Mouse (Mus musculus): ENCODE results near the gene Tcp1. TPM values are rescaled to one million over a fixed set of nuclear protein-coding genes. Genes with fewer than 3 reads are reported as not detected.
"Not testable (repeated sequence)": the region's sequence is repeated elsewhere in the genome, so short reads cannot be mapped to it uniquely, and the experiment has no call there.

The Tcp1 gene
- polyA plus RNA-seq, 1 experiment from 2014 or later: 679 TPM

DNA sequence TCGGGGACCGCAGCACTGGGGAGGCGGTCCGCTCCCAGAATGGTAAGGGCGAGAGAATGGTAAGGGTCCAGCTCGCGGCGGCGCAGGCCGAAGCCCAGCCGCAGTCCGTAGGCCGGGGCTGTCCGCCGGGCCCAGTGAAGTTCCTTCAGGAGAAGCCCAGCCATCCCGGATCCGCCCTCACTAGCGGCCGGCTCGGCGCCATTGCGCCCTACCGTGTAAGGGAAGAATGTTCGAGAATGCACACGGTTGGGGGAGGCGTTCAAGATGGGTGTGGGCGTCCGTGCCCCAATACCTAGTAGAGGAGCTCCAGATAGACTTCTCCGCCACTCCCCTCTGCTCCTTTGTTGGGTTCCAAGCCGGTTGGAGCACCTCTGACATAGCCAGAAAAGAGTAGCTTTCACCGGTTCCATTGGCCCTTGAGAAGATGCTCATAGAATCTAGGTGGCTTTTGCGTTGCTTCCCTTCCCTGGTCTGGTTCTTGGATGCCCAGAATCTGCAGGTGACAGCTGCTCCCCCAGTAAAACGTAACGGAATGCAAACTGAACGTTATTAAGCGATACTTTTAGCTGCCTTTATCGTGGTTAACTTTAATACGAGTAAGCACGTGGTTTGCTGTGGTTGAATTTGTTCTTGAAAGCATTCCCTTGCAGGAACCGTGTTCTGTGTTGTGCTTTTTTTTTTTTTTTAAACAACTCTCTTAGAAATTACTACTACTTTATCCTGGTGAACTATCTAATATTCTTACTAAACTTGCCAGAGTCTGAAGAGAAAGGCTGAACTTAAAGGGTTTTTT, 1.3 kb downstream of the Tcp1 start:
- ATAC-seq (replicated peaks; ENCODE audit: insufficient number of reproducible peaks, low FRiP score, low TSS enrichment, low read depth) (peak; percentile 57), DNase-seq (ENCODE audit: low spot score) (peak; percentile 40)
- H3K9me3 ChIP-seq (replicated peaks; ENCODE audit: control insufficient read depth, low read length): no peaks in the 10 kb centered on the region
- peak overlapping the region; percentile 95 for H3K9ac ChIP-seq (replicated peaks; ENCODE audit: low read length)
- peak overlapping the region; percentile 47 for H3K4me2 ChIP-seq (ENCODE audit: low read depth, low read length)
- peaks cover 10% of the 10 kb centered on the region for H3K36me3 ChIP-seq (replicated peaks; ENCODE audit: control insufficient read depth, insufficient read depth, low read depth, low read length)
- no peaks in the 10 kb centered on the region for H3K4me1 ChIP-seq (ENCODE audit: control insufficient read depth, insufficient read depth, low read length)
- no peaks in the 10 kb centered on the region for H3K27me3 ChIP-seq (ENCODE audit: control insufficient read depth, insufficient read depth, low read length)
- WGBS: under 1% methylated on average over 40 of the region's 40 CpGs
- H3K27ac ChIP-seq (replicated peaks; ENCODE audit: low read depth, low read length): peak overlapping the region; percentile 79
- peak overlapping the region; percentile 89 for H3K4me3 ChIP-seq (ENCODE audit: low read depth, low read length)

DNA sequence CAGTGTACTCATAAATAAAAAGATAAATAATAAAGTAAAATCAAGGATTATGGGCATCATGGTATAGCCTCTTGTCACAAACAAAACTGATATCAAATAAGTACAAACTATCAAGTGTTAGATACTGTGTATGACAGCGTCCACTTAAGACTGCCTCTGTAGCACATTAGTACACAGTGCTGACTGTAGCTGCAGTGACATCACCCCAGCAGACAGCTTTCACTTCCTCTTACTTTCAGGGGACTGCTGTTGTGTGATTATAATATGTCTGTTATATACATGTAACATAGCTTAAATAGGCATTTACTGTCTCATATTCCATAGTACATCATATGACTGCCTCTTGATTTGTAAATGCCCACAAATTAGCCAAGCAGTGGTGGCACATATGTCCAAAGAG, 5.6 kb downstream of the Tcp1 start:
- Histone ChIP-seq H3K27ac (replicated peaks; ENCODE audit: low read depth, low read length) (no peak overlapping the region), H3K4me3 (ENCODE audit: low read depth, low read length) (no peak overlapping the region), H3K27me3 (ENCODE audit: control insufficient read depth, insufficient read depth, low read length) (no peaks in the 10 kb centered on the region), H3K9ac (replicated peaks; ENCODE audit: low read length) (no peak overlapping the region), H3K4me2 (ENCODE audit: low read depth, low read length) (no peak overlapping the region), H3K4me1 (ENCODE audit: control insufficient read depth, insufficient read depth, low read length) (no peaks in the 10 kb centered on the region), H3K36me3 (replicated peaks; ENCODE audit: control insufficient read depth, insufficient read depth, low read depth, low read length) (peaks cover 19% of the 10 kb centered on the region), H3K9me3 (replicated peaks; ENCODE audit: control insufficient read depth, low read length) (no peaks in the 10 kb centered on the region)
- ATAC-seq (replicated peaks; ENCODE audit: insufficient number of reproducible peaks, low FRiP score, low TSS enrichment, low read depth) (no peak), DNase-seq (ENCODE audit: low spot score) (no peak)
- 94% methylated on average over 1 of the region's 1 CpGs for WGBS

DNA sequence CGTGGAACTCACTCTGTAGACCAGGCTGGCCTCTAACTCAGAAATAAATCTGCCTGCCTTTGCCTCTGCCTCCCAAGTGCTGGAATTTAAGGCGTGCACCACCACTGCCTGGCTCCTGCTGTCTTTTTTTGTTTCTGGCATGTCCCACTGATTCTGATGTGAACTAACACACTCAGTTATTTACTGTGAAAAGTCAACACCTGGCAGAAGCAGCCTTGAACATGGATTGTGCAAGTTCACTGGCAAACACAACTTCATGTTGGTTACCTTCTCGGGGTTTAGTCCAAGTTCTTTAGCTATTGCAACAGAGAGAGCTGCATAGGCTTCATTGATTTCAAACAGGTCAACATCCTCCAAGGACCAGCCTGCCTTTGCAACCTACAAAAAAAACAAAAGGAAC, 9.5 kb downstream of the Tcp1 start:
- no peak for ATAC-seq (replicated peaks; ENCODE audit: insufficient number of reproducible peaks, low FRiP score, low TSS enrichment, low read depth)
- Histone ChIP-seq H3K27ac (replicated peaks; ENCODE audit: low read depth, low read length) (no peak overlapping the region), H3K4me2 (ENCODE audit: low read depth, low read length) (no peak overlapping the region), H3K9ac (replicated peaks; ENCODE audit: low read length) (no peak overlapping the region), H3K36me3 (replicated peaks; ENCODE audit: control insufficient read depth, insufficient read depth, low read depth, low read length) (peaks cover 19% of the 10 kb centered on the region), H3K4me1 (ENCODE audit: control insufficient read depth, insufficient read depth, low read length) (no peaks in the 10 kb centered on the region), H3K27me3 (ENCODE audit: control insufficient read depth, insufficient read depth, low read length) (no peaks in the 10 kb centered on the region), H3K9me3 (replicated peaks; ENCODE audit: control insufficient read depth, low read length) (no peaks in the 10 kb centered on the region), H3K4me3 (ENCODE audit: low read depth, low read length) (no peak overlapping the region)
- DNase-seq (ENCODE audit: low spot score): no peak
- 91% methylated on average over 3 of the region's 3 CpGs for WGBS

DNA sequence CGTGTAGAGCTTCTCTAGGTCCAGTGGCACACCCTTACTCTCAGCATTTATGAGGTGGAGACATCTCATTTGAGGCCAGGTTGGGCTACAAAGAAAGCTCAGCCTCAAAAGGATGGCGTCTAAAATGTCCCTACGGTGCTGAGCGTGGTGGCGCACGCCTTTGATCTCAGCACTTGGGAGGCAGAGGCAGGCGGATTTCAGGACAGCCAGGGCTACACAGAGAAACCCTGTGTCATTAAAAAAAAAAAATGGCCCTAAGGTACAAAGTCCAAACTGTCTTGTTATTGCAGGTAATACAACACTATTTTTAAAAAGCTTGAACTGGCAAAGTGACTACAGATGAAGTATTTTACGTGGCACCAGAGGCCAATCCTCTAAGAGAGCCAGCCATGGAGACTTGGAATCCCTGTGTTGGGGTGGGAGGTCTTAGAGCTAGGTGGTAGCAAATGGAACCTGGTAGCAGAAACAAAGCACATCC, 10.2 kb downstream of the Tcp1 start:
- Histone ChIP-seq H3K9ac (replicated peaks; ENCODE audit: low read length) (no peak overlapping the region), H3K27ac (replicated peaks; ENCODE audit: low read depth, low read length) (no peak overlapping the region), H3K9me3 (replicated peaks; ENCODE audit: control insufficient read depth, low read length) (no peaks in the 10 kb centered on the region), H3K4me1 (ENCODE audit: control insufficient read depth, insufficient read depth, low read length) (no peaks in the 10 kb centered on the region), H3K36me3 (replicated peaks; ENCODE audit: control insufficient read depth, insufficient read depth, low read depth, low read length) (peaks cover 19% of the 10 kb centered on the region), H3K4me3 (ENCODE audit: low read depth, low read length) (no peak overlapping the region), H3K27me3 (ENCODE audit: control insufficient read depth, insufficient read depth, low read length) (no peaks in the 10 kb centered on the region), H3K4me2 (ENCODE audit: low read depth, low read length) (no peak overlapping the region)
- no peak for ATAC-seq (replicated peaks; ENCODE audit: insufficient number of reproducible peaks, low FRiP score, low TSS enrichment, low read depth)
- 89% methylated on average over 8 of the region's 8 CpGs for WGBS
- DNase-seq (ENCODE audit: low spot score): no peak

DNA sequence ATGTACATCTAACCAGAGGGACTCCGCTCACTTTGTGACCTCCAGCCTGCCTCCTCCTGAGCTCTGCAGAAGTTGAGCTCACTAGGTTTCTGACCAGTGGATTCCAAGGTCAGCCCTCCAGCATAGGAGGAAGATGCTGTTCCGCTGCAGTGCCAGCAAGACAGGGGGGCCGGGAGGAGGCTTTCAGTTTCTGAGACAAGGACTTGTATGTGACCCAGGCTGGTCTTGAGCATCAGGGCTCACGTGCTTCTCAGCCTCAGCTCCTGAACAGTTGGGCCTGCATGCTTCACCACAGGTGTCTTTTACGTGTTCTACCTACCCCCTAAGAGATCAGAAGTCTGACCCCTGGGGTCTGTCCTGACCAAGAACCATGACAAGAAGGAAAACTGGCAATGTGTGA, 16.1 kb downstream of the Tcp1 start:
- not testable (repeated sequence) for H3K9ac ChIP-seq (replicated peaks; ENCODE audit: low read length); H3K27me3 ChIP-seq (ENCODE audit: control insufficient read depth, insufficient read depth, low read length); DNase-seq (ENCODE audit: low spot score); ATAC-seq (replicated peaks; ENCODE audit: insufficient number of reproducible peaks, low FRiP score, low TSS enrichment, low read depth); H3K27ac ChIP-seq (replicated peaks; ENCODE audit: low read depth, low read length); H3K4me2 ChIP-seq (ENCODE audit: low read depth, low read length); H3K9me3 ChIP-seq (replicated peaks; ENCODE audit: control insufficient read depth, low read length); H3K4me1 ChIP-seq (ENCODE audit: control insufficient read depth, insufficient read depth, low read length); H3K4me3 ChIP-seq (ENCODE audit: low read depth, low read length); H3K36me3 ChIP-seq (replicated peaks; ENCODE audit: control insufficient read depth, insufficient read depth, low read depth, low read length)
- 89% methylated on average over 5 of the region's 5 CpGs for WGBS

DNA sequence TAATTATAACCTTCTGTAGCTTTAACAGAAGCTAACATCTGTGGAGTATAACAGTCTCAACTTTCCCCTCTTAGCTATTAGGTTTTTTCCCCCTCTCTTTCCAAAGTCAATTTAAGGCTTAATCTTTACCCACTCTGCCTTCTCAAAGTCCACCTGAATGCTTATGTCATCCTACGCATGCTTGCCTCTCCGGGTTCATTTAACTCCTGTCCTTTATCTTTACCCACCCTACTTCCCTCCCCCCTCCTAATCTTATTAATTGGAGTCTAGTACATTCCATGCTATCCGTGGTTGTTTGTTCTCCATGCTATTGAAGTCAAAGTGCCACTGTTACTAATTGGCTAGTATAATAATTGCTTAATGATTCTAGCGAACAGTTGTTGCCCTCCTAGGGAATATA, 20.2 kb downstream of the Tcp1 start:
- no peak overlapping the region for H3K4me2 ChIP-seq (ENCODE audit: low read depth, low read length)
- DNase-seq (ENCODE audit: low spot score) (no peak), ATAC-seq (replicated peaks; ENCODE audit: insufficient number of reproducible peaks, low FRiP score, low TSS enrichment, low read depth) (no peak)
- H3K27ac ChIP-seq (replicated peaks; ENCODE audit: low read depth, low read length): no peak overlapping the region
- no peak overlapping the region for H3K9ac ChIP-seq (replicated peaks; ENCODE audit: low read length)
- H3K36me3 ChIP-seq (replicated peaks; ENCODE audit: control insufficient read depth, insufficient read depth, low read depth, low read length): no peaks in the 10 kb centered on the region
- H3K4me3 ChIP-seq (ENCODE audit: low read depth, low read length): no peak overlapping the region
- H3K27me3 ChIP-seq (ENCODE audit: control insufficient read depth, insufficient read depth, low read length): no peaks in the 10 kb centered on the region
- H3K9me3 ChIP-seq (replicated peaks; ENCODE audit: control insufficient read depth, low read length): no peaks in the 10 kb centered on the region
- 62% methylated on average over 4 of the region's 4 CpGs for WGBS
- H3K4me1 ChIP-seq (ENCODE audit: control insufficient read depth, insufficient read depth, low read length): no peaks in the 10 kb centered on the region

DNA sequence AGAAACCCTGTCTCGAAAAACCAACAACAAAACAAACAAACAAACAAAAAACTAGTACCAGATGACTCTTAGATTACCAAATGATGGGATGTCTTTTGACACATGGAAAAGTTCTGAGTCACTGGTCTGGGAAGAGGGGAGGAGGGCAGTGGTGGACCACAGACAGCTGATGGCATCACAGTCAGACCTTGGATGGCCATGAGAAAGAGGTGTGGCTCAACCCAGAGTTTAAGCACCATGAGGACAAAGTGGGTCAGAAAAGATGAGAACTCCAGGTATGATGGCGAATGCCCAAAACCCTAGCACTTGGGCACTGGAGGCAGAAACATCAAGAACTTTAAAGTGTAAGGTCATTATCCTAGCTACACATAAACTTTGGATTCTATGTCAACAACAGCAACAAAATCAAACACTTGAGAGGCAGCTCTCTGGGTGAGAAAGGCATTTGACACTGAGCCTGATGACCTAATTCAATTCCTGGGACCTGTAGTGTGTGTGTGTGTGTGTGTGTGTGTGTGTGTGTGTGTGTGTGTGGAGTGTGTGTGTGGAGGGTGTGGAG, 22.0 kb downstream of the Tcp1 start:
- ATAC-seq (replicated peaks; ENCODE audit: insufficient number of reproducible peaks, low FRiP score, low TSS enrichment, low read depth) (no peak), DNase-seq (ENCODE audit: low spot score) (no peak)
- Histone ChIP-seq H3K9ac (replicated peaks; ENCODE audit: low read length) (no peak overlapping the region), H3K27ac (replicated peaks; ENCODE audit: low read depth, low read length) (no peak overlapping the region), H3K4me2 (ENCODE audit: low read depth, low read length) (no peak overlapping the region), H3K4me3 (ENCODE audit: low read depth, low read length) (no peak overlapping the region), H3K9me3 (replicated peaks; ENCODE audit: control insufficient read depth, low read length) (no peaks in the 10 kb centered on the region), H3K36me3 (replicated peaks; ENCODE audit: control insufficient read depth, insufficient read depth, low read depth, low read length) (no peaks in the 10 kb centered on the region), H3K4me1 (ENCODE audit: control insufficient read depth, insufficient read depth, low read length) (no peaks in the 10 kb centered on the region), H3K27me3 (ENCODE audit: control insufficient read depth, insufficient read depth, low read length) (no peaks in the 10 kb centered on the region)
- 77% methylated on average over 2 of the region's 2 CpGs for WGBS

DNA sequence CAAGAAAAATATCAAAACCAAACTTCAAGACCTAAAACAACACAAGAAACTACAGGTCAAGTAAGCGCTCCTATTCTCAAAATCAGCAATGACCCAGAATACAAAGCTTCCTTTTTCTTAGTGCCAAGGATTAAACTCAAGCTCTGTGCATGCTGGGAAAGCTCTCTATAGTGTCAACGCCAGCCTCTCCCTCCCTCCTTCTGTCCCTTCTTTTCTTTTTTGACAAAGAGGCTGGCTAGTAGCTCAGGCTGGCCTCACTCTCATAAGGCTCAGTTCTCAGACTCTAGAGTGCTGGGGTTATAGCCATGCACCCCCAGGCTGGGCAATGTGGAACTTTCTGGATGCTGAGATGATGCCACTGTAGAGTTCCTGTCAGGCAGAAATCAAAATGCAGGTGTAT, 22.6 kb downstream of the Tcp1 start:
- ATAC-seq (replicated peaks; ENCODE audit: insufficient number of reproducible peaks, low FRiP score, low TSS enrichment, low read depth) (no peak), DNase-seq (ENCODE audit: low spot score) (no peak)
- no peaks in the 10 kb centered on the region for H3K4me1 ChIP-seq (ENCODE audit: control insufficient read depth, insufficient read depth, low read length)
- WGBS: 56% methylated on average over 2 of the region's 2 CpGs
- no peaks in the 10 kb centered on the region for H3K9me3 ChIP-seq (replicated peaks; ENCODE audit: control insufficient read depth, low read length)
- H3K27me3 ChIP-seq (ENCODE audit: control insufficient read depth, insufficient read depth, low read length): no peaks in the 10 kb centered on the region
- H3K4me3 ChIP-seq (ENCODE audit: low read depth, low read length): no peak overlapping the region
- no peak overlapping the region for H3K27ac ChIP-seq (replicated peaks; ENCODE audit: low read depth, low read length)
- no peak overlapping the region for H3K4me2 ChIP-seq (ENCODE audit: low read depth, low read length)
- no peaks in the 10 kb centered on the region for H3K36me3 ChIP-seq (replicated peaks; ENCODE audit: control insufficient read depth, insufficient read depth, low read depth, low read length)
- no peak overlapping the region for H3K9ac ChIP-seq (replicated peaks; ENCODE audit: low read length)

Data from embryonic facial prominence, embryonic 11.5 days (tissue).